13 mouse cellular contexts compared by ENCODE assay signal in genomic region chr6:92446662-92447061, GRCm38 (mm10).
DNase-seq lines count a peak whose midpoint lies in the region; ATAC-seq and TF ChIP-seq lines count a peak whose summit lies in the region.
"Had no signal": no experiment of that assay in that cellular context is flagged by ENCODE, and none has a peak within 500 bp of the region (broad histone marks: within the 10 kb centered on the region; RNA-seq: fewer than 3 reads in every experiment).

No protein-coding gene starts in this region.

- 53% methylated on average over 3 of the region's 3 CpGs for WGBS in liver, adult 2 months
- WGBS in liver, embryonic 12.5 days (ENCODE audit: insufficient replicate concordance), result 45% methylated on average over 3 of the region's 3 CpGs
- 46% methylated on average over 3 of the region's 3 CpGs for WGBS in heart, embryonic 15.5 days
- 38% methylated on average over 3 of the region's 3 CpGs for whole genome bisulfite sequencing in stomach, embryonic 14.5 days

- no peak overlapping the region for H3K9ac ChIP-seq in liver, adult 2 months (ENCODE audit: low read depth, low read length)
- no peak overlapping the region for H3K9ac ChIP-seq in liver, embryonic 12.5 days
- H3K9ac ChIP-seq in heart, embryonic 15.5 days, result no peak overlapping the region
- H3K9ac ChIP-seq in stomach, embryonic 14.5 days (replicated peaks; ENCODE audit: low read depth, low read length), result no peak overlapping the region
- H3K9ac ChIP-seq: hindbrain, embryonic 12.5 days; limb, embryonic 13.5 days had no signal

- no peaks in the 10 kb centered on the region for H3K36me3 ChIP-seq in liver, adult 2 months (ENCODE audit: control insufficient read depth, insufficient read depth, low read length)
- H3K36me3 ChIP-seq in liver, embryonic 12.5 days, result no peaks in the 10 kb centered on the region
- no peaks in the 10 kb centered on the region for H3K36me3 ChIP-seq in heart, embryonic 15.5 days
- no peaks in the 10 kb centered on the region for H3K36me3 ChIP-seq in stomach, embryonic 14.5 days (ENCODE audit: control insufficient read depth, insufficient read depth, low read length)
- H3K36me3 ChIP-seq: hindbrain, embryonic 12.5 days; limb, embryonic 13.5 days had no signal

- DNase-seq in liver, adult 2 months (ENCODE audit: extremely low read depth, low read depth, low spot score), result peak; percentile 26
- peak; percentile 72 for DNase-seq in kidney, postnatal 10 days
- DNase-seq in right cerebral cortex, postnatal 4 days, result no peak
- no peak for DNase-seq in thymus, postnatal 36 days
- DNase-seq in right cerebral cortex, postnatal 25 days, result no peak
- DNase-seq: midbrain, embryonic 14.5 days; thymus, adult 18-20 months had no signal

- H3K9me3 ChIP-seq in liver, embryonic 12.5 days (replicated peaks), result no peaks in the 10 kb centered on the region
- H3K9me3 ChIP-seq in heart, embryonic 15.5 days (replicated peaks), result no peaks in the 10 kb centered on the region
- H3K9me3 ChIP-seq in stomach, embryonic 14.5 days (ENCODE audit: control insufficient read depth, low read depth, low read length), result no peaks in the 10 kb centered on the region
- H3K9me3 ChIP-seq: hindbrain, embryonic 12.5 days; limb, embryonic 13.5 days had no signal

- H3K27ac ChIP-seq in liver, adult 2 months (replicated peaks; ENCODE audit: insufficient read depth, low read depth, low read length), result no peak overlapping the region
- no peak overlapping the region for H3K27ac ChIP-seq in liver, embryonic 12.5 days
- H3K27ac ChIP-seq in heart, embryonic 15.5 days, result peak overlapping the region; percentile 61; the same call in 1 of the 2 replicates
- H3K27ac ChIP-seq in stomach, embryonic 14.5 days (ENCODE audit: low read length), result peak overlapping the region; percentile 70
- H3K27ac ChIP-seq: hindbrain, embryonic 12.5 days; limb, embryonic 13.5 days had no signal

- no peak overlapping the region for H3K4me2 ChIP-seq in liver, embryonic 12.5 days
- H3K4me2 ChIP-seq in heart, embryonic 15.5 days, result no peak overlapping the region
- H3K4me2 ChIP-seq in stomach, embryonic 14.5 days (replicated peaks; ENCODE audit: low read depth, low read length), result no peak overlapping the region
- H3K4me2 ChIP-seq: hindbrain, embryonic 12.5 days; limb, embryonic 13.5 days had no signal

- TF ChIP-seq CTCF in liver, adult 2 months (IDR thresholded peaks at IDR 0.05; ENCODE audit: low read depth, low read length), result no peak

- no peak for TF ChIP-seq POLR2A in liver, adult 2 months (IDR thresholded peaks at IDR 0.05; ENCODE audit: extremely low read depth, insufficient read depth, low read length)

- no peak for ATAC-seq in liver, embryonic 12.5 days
- 0 out of 2 replicates have a peak, but pooled peaks have one; percentile 32 for ATAC-seq in heart, embryonic 15.5 days (replicated peaks; ENCODE audit: insufficient number of reproducible peaks, insufficient read depth, low FRiP score, low read depth)
- 0 out of 2 replicates have a peak, but pooled peaks have one; percentile 33 for ATAC-seq in stomach, embryonic 14.5 days (ENCODE audit: insufficient number of reproducible peaks, insufficient read depth, low FRiP score, low read depth)

- H3K27me3 ChIP-seq in liver, adult 2 months (ENCODE audit: control insufficient read depth, insufficient read depth, low read length), result no peaks in the 10 kb centered on the region
- H3K27me3 ChIP-seq in liver, embryonic 12.5 days (replicated peaks), result no peaks in the 10 kb centered on the region
- H3K27me3 ChIP-seq in heart, embryonic 15.5 days, result no peaks in the 10 kb centered on the region
- H3K27me3 ChIP-seq in stomach, embryonic 14.5 days (ENCODE audit: control insufficient read depth, insufficient read depth, low read length), result no peaks in the 10 kb centered on the region
- H3K27me3 ChIP-seq: CH12.LX; hindbrain, embryonic 12.5 days; limb, embryonic 13.5 days had no signal

- H3K4me1 ChIP-seq in liver, adult 2 months (ENCODE audit: control insufficient read depth, insufficient read depth, low read length), result 0 out of 2 replicates have a peak, but pooled peaks cover 2% of the 10 kb centered on the region
- no peaks in the 10 kb centered on the region for H3K4me1 ChIP-seq in liver, embryonic 12.5 days
- H3K4me1 ChIP-seq in heart, embryonic 15.5 days (replicated peaks), result peaks cover 6% of the 10 kb centered on the region
- peaks cover 5% of the 10 kb centered on the region; the same call in 1 of the 2 replicates for H3K4me1 ChIP-seq in stomach, embryonic 14.5 days (ENCODE audit: control insufficient read depth, insufficient read depth, low read length)

- no peaks in the 10 kb centered on the region for H3K79me2 ChIP-seq in liver, adult 2 months (ENCODE audit: control insufficient read depth, insufficient read depth, low read length)

- no peak overlapping the region for H3K4me3 ChIP-seq in liver, adult 2 months (ENCODE audit: insufficient read depth, low read depth, low read length)
- no peak overlapping the region for H3K4me3 ChIP-seq in liver, embryonic 12.5 days
- no peak overlapping the region for H3K4me3 ChIP-seq in heart, embryonic 15.5 days
- no peak overlapping the region for H3K4me3 ChIP-seq in stomach, embryonic 14.5 days (ENCODE audit: low read depth, low read length)
- H3K4me3 ChIP-seq: hindbrain, embryonic 12.5 days; limb, embryonic 13.5 days had no signal

Comparison
In these comparisons a context has a peak if more than half of its experiments do, and no peak if none do; other contexts are left out.
1. DNase-seq: peak in liver, adult 2 months (single experiment) and kidney, postnatal 10 days (single experiment); none in right cerebral cortex, postnatal 4 days (single experiment), thymus, postnatal 36 days (0 of 2) and right cerebral cortex, postnatal 25 days (single experiment).
2. H3K27ac ChIP-seq: peak in heart, embryonic 15.5 days (single experiment) and stomach, embryonic 14.5 days (single experiment); none in liver, adult 2 months (single experiment) and liver, embryonic 12.5 days (single experiment).